Mouse (Mus musculus) E14TG2a.4 (cell line): Measurements from ENCODE around the gene Cnih1.

Source experiments
- CTCF ChIP-seq: conservative IDR thresholded peaks from 2 replicates; pipeline ENCODE4 v1.5.1; 2014; ENCODE audit warnings: low read length
- NANOG ChIP-seq: IDR thresholded peaks from 2 replicates; pipeline ENCODE4 v1.6.1; 2014; ENCODE audit warnings: borderline replicate concordance, low read length, mixed read lengths

DNA sequence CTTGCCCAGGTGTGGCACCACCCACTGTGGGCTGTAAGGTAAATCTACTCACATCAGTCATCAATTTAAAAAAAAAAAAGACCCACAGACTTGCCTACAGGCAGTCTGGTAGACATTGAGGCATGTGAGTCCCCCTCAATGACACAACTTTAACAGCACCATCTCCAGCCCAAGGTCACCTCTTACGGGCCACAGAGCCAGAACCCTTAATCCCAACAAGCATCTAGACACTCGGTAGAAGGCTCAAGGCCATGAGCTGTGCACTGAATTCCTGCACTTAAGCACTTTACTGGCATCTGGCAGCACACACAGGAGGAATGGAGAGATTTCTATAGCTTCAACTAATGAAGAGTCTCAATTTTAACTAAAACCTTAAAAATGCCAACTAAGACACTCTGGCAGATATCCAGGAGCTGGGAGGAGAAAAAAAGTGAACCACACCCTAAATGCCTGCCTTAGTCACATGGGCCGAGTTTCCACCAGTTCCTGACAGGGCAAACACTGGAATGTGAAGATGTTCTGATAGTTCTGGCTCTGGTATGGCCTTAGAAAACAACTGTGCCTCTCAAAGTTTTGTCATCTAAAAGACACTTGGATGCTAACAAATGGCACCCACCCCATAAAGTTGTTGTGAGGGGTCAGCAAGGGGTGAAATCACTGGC, 12.6 kb upstream of the Cnih1 start:
- TF ChIP-seq CTCF (no peak), NANOG (no peak)
